Mouse (Mus musculus) frontal cortex, adult (tissue): ENCODE data around the gene D430041D05Rik.

Source experiments
- ATAC-seq: cut with Nextera tagmentation; 2 replicates; pipeline ENCODE4 v1.9.2; 2017; ENCODE audit warnings: mild to moderate bottlenecking, moderate library complexity, mixed read lengths; ENCODE audit not compliant: low TSS enrichment

D430041D05Rik gene

GRCm38 (mm10) chr2:104267049-104267448 lies 143.8 kb downstream of the D430041D05Rik start:
- peak; percentile 26; the same call in 1 of the 2 replicates for ATAC-seq

GRCm38 (mm10) chr2:104261741-104262067 lies 149.1 kb downstream of the D430041D05Rik start:
- no peak for ATAC-seq

GRCm38 (mm10) chr2:104260920-104261740 lies 149.7 kb downstream of the D430041D05Rik start:
- ATAC-seq, result peak; percentile 32

- ATAC-seq, result no peak
Measured at GRCm38 (mm10) chr2:104256585-104256984, 154.2 kb downstream of the D430041D05Rik start.

GRCm38 (mm10) chr2:104254944-104255343 lies 155.9 kb downstream of the D430041D05Rik start:
- ATAC-seq, result no peak

- peak; percentile 38; the same call in 1 of the 2 replicates for ATAC-seq
Measured at GRCm38 (mm10) chr2:104253341-104253740, 157.5 kb downstream of the D430041D05Rik start.

GRCm38 (mm10) chr2:104251647-104252046 lies 159.2 kb downstream of the D430041D05Rik start:
- ATAC-seq, result no peak

GRCm38 (mm10) chr2:104249856-104250255 lies 161.0 kb downstream of the D430041D05Rik start:
- ATAC-seq, result no peak

- no peak for ATAC-seq
Measured at GRCm38 (mm10) chr2:104246851-104247250, 164.0 kb downstream of the D430041D05Rik start.

- peak; percentile 51 for ATAC-seq
Measured at GRCm38 (mm10) chr2:104242055-104242454, 168.8 kb downstream of the D430041D05Rik start.

- ATAC-seq, result peak; percentile 16; the same call in 1 of the 2 replicates
Measured at GRCm38 (mm10) chr2:104237141-104237540, 173.7 kb downstream of the D430041D05Rik start.

- no peak for ATAC-seq
Measured at GRCm38 (mm10) chr2:104230444-104230843, 180.4 kb downstream of the D430041D05Rik start.

GRCm38 (mm10) chr2:104226057-104226456 lies 184.8 kb downstream of the D430041D05Rik start:
- peak; percentile 83 for ATAC-seq

GRCm38 (mm10) chr2:104219733-104220391 lies 191.0 kb downstream of the D430041D05Rik start:
- no peak for ATAC-seq

GRCm38 (mm10) chr2:104218588-104219065 lies 192.2 kb downstream of the D430041D05Rik start:
- peak; percentile 38 for ATAC-seq

- ATAC-seq, result no peak
Measured at GRCm38 (mm10) chr2:104218114-104218513, 192.7 kb downstream of the D430041D05Rik start.

GRCm38 (mm10) chr2:104209408-104209807 lies 201.4 kb downstream of the D430041D05Rik start:
- ATAC-seq, result no peak

GRCm38 (mm10) chr2:104208415-104208814 lies 202.4 kb downstream of the D430041D05Rik start:
- ATAC-seq, result peak; percentile 10; the same call in 1 of the 2 replicates

- ATAC-seq, result peak; percentile 84
Measured at GRCm38 (mm10) chr2:104207948-104208347, 202.9 kb downstream of the D430041D05Rik start.

GRCm38 (mm10) chr2:104205623-104206022 lies 205.2 kb downstream of the D430041D05Rik start:
- peak; percentile 42; the same call in 1 of the 2 replicates for ATAC-seq

GRCm38 (mm10) chr2:104200211-104200610 lies 210.6 kb downstream of the D430041D05Rik start:
- ATAC-seq, result no peak

GRCm38 (mm10) chr2:104198186-104198585 lies 212.6 kb downstream of the D430041D05Rik start:
- no peak for ATAC-seq

- no peak for ATAC-seq
Measured at GRCm38 (mm10) chr2:104197281-104197680, 213.5 kb downstream of the D430041D05Rik start.
